Comparison of ENCODE assay signal across 8 mouse cellular contexts in the genomic region with DNA sequence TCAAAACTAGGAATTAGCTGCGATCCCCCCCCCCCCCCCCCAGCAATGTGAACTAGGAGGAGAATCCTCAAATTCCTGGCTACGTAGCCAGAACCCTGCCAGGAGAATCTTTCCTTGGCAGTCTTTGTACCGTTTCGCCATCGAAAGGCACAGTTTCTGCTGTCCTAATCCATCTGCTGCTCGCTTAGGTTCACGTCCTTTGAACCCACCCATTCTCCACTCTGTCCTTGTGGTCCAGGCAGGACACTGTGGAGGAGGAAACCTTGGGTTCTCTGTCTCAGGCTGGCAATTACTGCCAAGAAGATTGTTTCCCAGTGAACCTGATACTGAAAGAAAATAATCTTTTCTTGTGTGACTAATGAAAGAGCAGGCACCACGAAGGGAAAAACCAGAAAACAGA. TPM values are rescaled to one million over a fixed set of nuclear protein-coding genes. Genes with fewer than 3 reads are reported as not detected.
DNase-seq lines count a peak whose midpoint lies in the region; ATAC-seq and TF ChIP-seq lines count a peak whose summit lies in the region.

No protein-coding gene starts in this region.

- H3K4me2 ChIP-seq in forebrain, postnatal 0 days (ENCODE audit: low read depth): peak overlapping the region; percentile 75
- peak overlapping the region; percentile 85 for H3K4me2 ChIP-seq in limb, embryonic 12.5 days

- peak overlapping the region; percentile 28; the same call in 1 of the 2 replicates for H3K9ac ChIP-seq in forebrain, postnatal 0 days
- H3K9ac ChIP-seq in limb, embryonic 12.5 days (replicated peaks): no peak overlapping the region

- no peak for ATAC-seq in forebrain, postnatal 0 days
- no peak for ATAC-seq in limb, embryonic 12.5 days (ENCODE audit: insufficient number of reproducible peaks, insufficient read depth, low FRiP score, low TSS enrichment, low read depth)

- WGBS in forebrain, postnatal 0 days: 8% methylated on average over 8 of the region's 8 CpGs
- 4% methylated on average over 8 of the region's 8 CpGs for WGBS in limb, embryonic 12.5 days
- WGBS in olfactory bulb, adult 2 months: 1% methylated on average over 8 of the region's 8 CpGs

- no peaks in the 10 kb centered on the region for H3K27me3 ChIP-seq in forebrain, postnatal 0 days (ENCODE audit: insufficient read depth, low read length)
- H3K27me3 ChIP-seq in limb, embryonic 12.5 days: no peaks in the 10 kb centered on the region

- TF ChIP-seq CTCF in layer of hippocampus, adult 2 months (conservative IDR thresholded peaks at IDR 0.05): no peak
- TF ChIP-seq CTCF in forebrain, postnatal 0 days (IDR thresholded peaks at IDR 0.05; ENCODE audit: low read depth): no peak
- no peak for TF ChIP-seq CTCF in olfactory bulb, adult 2 months (IDR thresholded peaks at IDR 0.05; ENCODE audit: insufficient read depth, low read depth, low read length)

- no peaks in the 10 kb centered on the region for H3K9me3 ChIP-seq in forebrain, postnatal 0 days (ENCODE audit: low read length)
- H3K9me3 ChIP-seq in limb, embryonic 12.5 days: no peaks in the 10 kb centered on the region

- DNase-seq in layer of hippocampus, adult 2 months (ENCODE audit: low spot score in 2 of 2): no peak
- DNase-seq in layer of hippocampus, adult 9-10 months (ENCODE audit: low spot score): no peak
- peak; percentile 21 to 43 for DNase-seq in adrenal gland, postnatal 36 days
- DNase-seq in forebrain, postnatal 0 days: peak; percentile 3
- no peak for DNase-seq in right cerebral cortex, postnatal 14 days
- DNase-seq in spleen, postnatal 4 days (ENCODE audit: low spot score in 2 of 2): no peak

- TF ChIP-seq POLR2A in olfactory bulb, adult 2 months (IDR thresholded peaks at IDR 0.05; ENCODE audit: insufficient read depth, low read depth, low read length): no peak

- H3K4me3 ChIP-seq in layer of hippocampus, adult 2 months: peak overlapping the region; percentile 79
- peak overlapping the region; percentile 93 for H3K4me3 ChIP-seq in forebrain, postnatal 0 days (ENCODE audit: low read depth, low read length)
- H3K4me3 ChIP-seq in limb, embryonic 12.5 days (replicated peaks): peak overlapping the region; percentile 96
- peak overlapping the region; percentile 33 for H3K4me3 ChIP-seq in olfactory bulb, adult 2 months (ENCODE audit: insufficient read depth, low read depth, low read length)

- H3K4me1 ChIP-seq in forebrain, postnatal 0 days (ENCODE audit: insufficient read depth): 0 out of 2 replicates have a peak, but pooled peaks cover 15% of the 10 kb centered on the region
- peaks cover 15% of the 10 kb centered on the region for H3K4me1 ChIP-seq in limb, embryonic 12.5 days (replicated peaks)
- H3K4me1 ChIP-seq in olfactory bulb, adult 2 months (ENCODE audit: control insufficient read depth, insufficient read depth, low read length): peaks cover 3% of the 10 kb centered on the region; the same call in 1 of the 2 replicates

- no peak overlapping the region for H3K27ac ChIP-seq in layer of hippocampus, adult 2 months
- no peak overlapping the region for H3K27ac ChIP-seq in forebrain, postnatal 0 days (ENCODE audit: low read depth, low read length)
- no peak overlapping the region for H3K27ac ChIP-seq in limb, embryonic 12.5 days
- H3K27ac ChIP-seq in olfactory bulb, adult 2 months (ENCODE audit: insufficient read depth, low read depth, low read length): no peak overlapping the region

- H3K36me3 ChIP-seq in forebrain, postnatal 0 days (ENCODE audit: insufficient read depth): no peaks in the 10 kb centered on the region
- H3K36me3 ChIP-seq in limb, embryonic 12.5 days: no peaks in the 10 kb centered on the region

RNA-seq across cellular contexts. Expression of a gene that starts 1.0 kb away (rescaled TPM):
- 10 to 100 TPM; 49.5 to 51.9 TPM for total RNA-seq in layer of hippocampus, adult 2 months (2021)
- total RNA-seq in adrenal gland, postnatal 36 days (2021): 10 to 100 TPM; 39.8 to 54.8 TPM
- total RNA-seq in forebrain, postnatal 0 days (2014; rRNA removed): 20.5 and 28.5 TPM in 2 replicates
- 4.1 and 7.3 TPM in 2 replicates for polyA plus RNA-seq in forebrain, postnatal 0 days (2015; fragmentation: Nextera tagmentation; extraction: Ambion mirVana)
- 14.7 and 15.9 TPM in 2 replicates for polyA plus RNA-seq in limb, embryonic 12.5 days (2016; fragmentation: Nextera tagmentation; extraction: Ambion mirVana)
- not detected in 2 replicates for polyA plus RNA-seq in olfactory bulb, adult 2 months (2012; ENCODE audit: insufficient read depth, insufficient read length, low replicate concordance, missing spikeins)

RNA-seq across cellular contexts. Expression of a gene that starts 25.3 kb away (rescaled TPM):
- not detected for total RNA-seq in layer of hippocampus, adult 2 months (2021)
- not detected for total RNA-seq in adrenal gland, postnatal 36 days (2021)
- total RNA-seq in forebrain, postnatal 0 days (2014; rRNA removed): not detected in 2 replicates
- polyA plus RNA-seq in forebrain, postnatal 0 days (2015; fragmentation: Nextera tagmentation; extraction: Ambion mirVana): not detected in 2 replicates
- not detected in 2 replicates for polyA plus RNA-seq in limb, embryonic 12.5 days (2016; fragmentation: Nextera tagmentation; extraction: Ambion mirVana)
- polyA plus RNA-seq in olfactory bulb, adult 2 months (2012; ENCODE audit: insufficient read depth, insufficient read length, low replicate concordance, missing spikeins): not detected in 2 replicates

RNA-seq across cellular contexts. Expression of a gene that starts 58.0 kb away (rescaled TPM):
- total RNA-seq in layer of hippocampus, adult 2 months (2021): not detected
- not detected for total RNA-seq in adrenal gland, postnatal 36 days (2021)
- total RNA-seq in forebrain, postnatal 0 days (2014; rRNA removed): not detected in 2 replicates
- polyA plus RNA-seq in forebrain, postnatal 0 days (2015; fragmentation: Nextera tagmentation; extraction: Ambion mirVana): 0.70 TPM in 1 of 2 replicates, not detected in the other
- 0.43 and 0.81 TPM in 2 replicates for polyA plus RNA-seq in limb, embryonic 12.5 days (2016; fragmentation: Nextera tagmentation; extraction: Ambion mirVana)
- not detected in 2 replicates for polyA plus RNA-seq in olfactory bulb, adult 2 months (2012; ENCODE audit: insufficient read depth, insufficient read length, low replicate concordance, missing spikeins)

Comparison
In these comparisons a context has a peak if more than half of its experiments do, and no peak if none do; other contexts are left out.
1. DNase-seq: peak in adrenal gland, postnatal 36 days (2 of 2) and forebrain, postnatal 0 days (single experiment); none in layer of hippocampus, adult 2 months (0 of 2), layer of hippocampus, adult 9-10 months (single experiment), right cerebral cortex, postnatal 14 days (single experiment) and spleen, postnatal 4 days (0 of 2).
2. H3K4me3 ChIP-seq: peak in every context shown above with its lines; median percentile 96 in limb, embryonic 12.5 days; 93 in forebrain, postnatal 0 days; 79 in layer of hippocampus, adult 2 months; 33 in olfactory bulb, adult 2 months.